Mouse (Mus musculus) heart, postnatal 14 days (tissue): ENCODE measurements around the gene Npr3. TPM values are rescaled to one million over a fixed set of nuclear protein-coding genes. Genes with fewer than 3 reads are reported as not detected.
"Not testable (repeated sequence)": the region's sequence is repeated elsewhere in the genome, so short reads cannot be mapped to it uniquely, and the experiment has no call there.

Experiments
- DNase-seq, 2 experiments: peaks; one replicate each; pipeline ENCODE4 v3.0.0; 2021 to 2022
- intact Hi-C: fragments of 180-260 bp; cut with DNase I; formaldehyde crosslinking; loops from one replicate; pipeline ENCODE4 v1.15.1; 2025
- total RNA-seq, 2 experiments: library from RNA; stranded (reverse); gene quantifications; 2 replicates each; pipeline ENCODE4 v1.2.3; 2021

Npr3 gene
- total RNA-seq, 2 experiments from 2014 or later: 25.2 to 37.4 TPM

DNA sequence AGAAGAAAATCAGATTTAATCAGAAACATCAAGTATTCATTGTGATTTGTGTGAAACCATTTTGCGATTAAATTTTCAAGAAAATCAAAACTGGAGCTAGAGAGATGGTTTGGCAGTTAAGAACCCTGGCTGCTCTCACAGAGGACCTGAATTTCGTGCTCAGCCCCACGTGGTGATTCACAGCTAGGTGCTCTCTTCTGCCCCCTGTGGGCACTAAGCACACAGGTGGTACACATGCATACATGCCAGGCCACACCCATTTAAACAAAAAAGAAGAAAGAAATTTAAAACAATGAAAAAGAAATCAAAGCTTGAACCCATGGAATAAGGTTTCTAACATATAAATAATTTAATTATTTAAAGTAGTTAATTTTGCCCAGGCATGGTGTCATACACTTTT, 15.7 kb downstream of the Npr3 start:
- DNase-seq: no peak
- intact Hi-C loops: no loop called here

DNA sequence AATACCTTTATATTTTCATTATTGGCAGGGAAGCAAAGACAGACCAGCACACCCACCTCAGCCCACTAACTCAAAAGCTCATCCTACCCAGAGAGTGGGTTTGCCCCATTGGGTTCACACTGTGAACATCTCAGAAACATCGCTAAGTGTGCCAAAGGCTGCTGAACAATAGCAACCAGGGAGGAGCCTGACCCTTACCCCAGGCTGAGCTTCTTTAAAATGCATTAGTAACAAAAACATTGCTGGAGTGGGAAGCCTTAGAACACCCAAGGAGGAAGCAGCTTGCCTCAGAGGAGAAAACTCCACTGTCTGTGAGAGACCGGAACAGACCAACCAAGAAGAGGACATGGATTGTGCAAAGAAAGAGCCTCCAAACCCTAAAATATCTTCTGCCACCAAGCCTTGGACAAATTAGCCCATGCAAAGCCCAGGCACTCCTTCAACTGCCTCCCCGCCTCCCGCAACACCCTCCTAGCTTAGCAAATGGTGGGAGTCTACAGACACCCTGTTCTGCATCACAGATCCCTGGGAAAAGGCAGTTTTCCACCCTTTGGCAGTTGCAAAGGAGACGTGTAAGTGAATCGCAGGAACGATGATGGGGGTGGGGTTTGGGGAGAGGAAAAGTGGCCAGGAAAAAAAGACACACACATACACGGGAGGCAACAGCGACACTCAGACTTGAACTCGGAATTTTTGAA, 24.4 kb downstream of the Npr3 start:
- no peak for DNase-seq
- intact Hi-C loops: no loop called here

DNA sequence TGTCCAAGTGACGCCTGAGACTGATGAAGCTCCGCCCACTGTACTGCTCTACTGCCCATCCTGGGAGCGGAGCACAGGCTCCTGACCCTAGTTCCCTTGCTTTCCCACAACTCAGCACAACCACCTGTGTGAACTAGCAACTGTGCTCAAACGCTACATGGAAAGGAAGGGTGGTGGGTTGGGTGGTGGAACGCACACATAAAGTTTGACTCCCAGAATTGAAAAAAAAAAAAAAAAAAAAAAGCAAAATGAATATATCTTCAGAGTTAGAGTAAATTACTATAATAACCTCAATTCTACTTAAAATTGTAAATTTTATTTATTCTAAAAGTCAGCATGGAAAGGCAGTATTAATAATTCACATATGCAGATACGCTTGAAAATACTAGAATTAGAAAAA, 25.3 kb downstream of the Npr3 start:
- intact Hi-C loops: no loop called here
- DNase-seq: no peak

DNA sequence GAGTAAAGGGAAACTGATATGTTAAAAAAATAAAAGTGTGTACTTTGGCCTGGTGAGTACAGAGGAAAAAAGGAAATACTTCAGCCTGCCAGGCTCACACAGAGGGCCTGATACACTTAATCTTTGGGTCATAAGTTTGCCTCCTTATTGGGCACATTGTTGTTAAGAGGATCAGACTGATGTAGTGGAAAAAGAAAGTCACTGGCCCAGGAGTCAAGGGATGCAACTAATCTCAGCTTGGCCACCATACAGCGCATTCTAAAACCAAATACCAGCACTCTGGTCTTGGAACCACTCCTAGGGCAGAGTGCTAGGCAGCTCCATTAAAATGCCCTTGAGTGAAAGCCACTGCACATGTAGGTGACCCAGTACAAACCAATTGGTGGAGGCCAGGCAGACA, 28.8 kb downstream of the Npr3 start:
- peak in 1 of 2 experiments; percentile 9 for DNase-seq
- intact Hi-C loops: no loop called here

- DNase-seq: peak in 1 of 2 experiments; percentile 20
- intact Hi-C loops: no loop called here
These were observed 29.8 kb downstream of the Npr3 start for GRCm38 (mm10) chr15:11877273-11877672.

DNA sequence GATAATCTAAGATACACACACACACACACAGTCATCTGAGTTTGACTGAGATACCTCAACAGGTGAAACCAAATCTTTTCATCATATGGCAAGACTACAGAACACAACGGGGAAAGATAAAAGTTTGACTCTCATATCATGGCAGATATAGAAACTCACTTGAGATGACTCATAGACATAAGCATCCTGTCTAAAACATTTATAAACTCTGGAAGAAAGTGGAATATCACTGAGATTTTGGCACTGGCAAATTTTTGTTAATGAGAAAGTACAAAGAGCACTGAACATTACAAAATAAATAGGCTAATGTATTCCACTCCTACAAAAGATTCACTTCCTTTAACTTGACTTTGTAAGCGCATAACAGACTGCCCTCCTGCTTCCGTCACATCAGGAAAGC, 40.2 kb downstream of the Npr3 start:
- intact Hi-C loops: no loop called here
- DNase-seq: no peak

GRCm38 (mm10) chr15:11863540-11863818, 43.6 kb downstream of the Npr3 start:
- intact Hi-C loops: no loop called here
- DNase-seq: no peak

GRCm38 (mm10) chr15:11862785-11863539, 44.1 kb downstream of the Npr3 start:
- intact Hi-C loops: no loop called here

DNA sequence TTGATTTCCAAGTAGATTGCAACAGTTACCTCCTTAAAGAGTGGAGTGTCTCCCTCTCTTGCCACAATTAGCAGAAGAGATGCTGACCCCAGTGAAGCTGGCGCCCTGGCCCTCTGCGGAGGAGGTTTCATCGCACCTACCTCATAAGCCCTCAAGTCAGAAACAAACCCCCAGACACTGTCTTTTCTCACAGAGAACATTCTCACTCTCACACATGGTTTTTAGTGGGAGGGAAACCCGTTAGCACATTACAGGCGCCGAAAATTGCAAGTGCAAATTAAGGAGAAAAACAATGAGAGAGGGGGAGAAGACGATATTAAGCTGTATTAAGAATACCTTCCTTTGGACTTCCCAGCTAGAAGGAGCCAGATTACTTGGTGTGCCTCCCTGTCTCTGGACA, 44.8 kb downstream of the Npr3 start:
- intact Hi-C loops: no loop called here
- DNase-seq: no peak

More at GRCm38 (mm10) chr15:11862785-11863539, 44.1 kb downstream of the Npr3 start:
- no peak for DNase-seq

DNA sequence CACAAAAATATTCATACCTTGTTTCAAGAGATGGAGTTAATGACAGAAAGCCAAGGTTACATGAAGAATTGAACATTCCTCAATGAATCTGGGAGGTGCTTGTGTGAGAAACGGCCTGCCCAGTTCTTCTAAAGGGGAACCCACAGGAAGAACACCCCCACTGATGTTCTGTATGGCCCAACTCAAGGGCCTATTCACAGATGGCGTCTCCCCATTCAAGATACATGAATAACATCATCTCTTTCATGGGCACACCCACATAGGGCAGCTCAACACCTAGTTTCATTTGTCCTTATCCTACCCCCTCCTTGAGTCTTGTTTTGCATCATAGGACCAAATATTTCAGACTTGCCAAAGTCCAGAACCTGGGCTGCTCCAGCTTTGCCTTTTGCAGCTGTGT, 46.8 kb downstream of the Npr3 start:
- no peak for DNase-seq
- intact Hi-C loops: no loop called here

GRCm38 (mm10) chr15:11859829-11860228, 47.3 kb downstream of the Npr3 start:
- intact Hi-C loops: no loop called here
- no peak for DNase-seq

- no peak for DNase-seq
- intact Hi-C loops: no loop called here
These were observed 48.7 kb downstream of the Npr3 start for GRCm38 (mm10) chr15:11858411-11858810.

DNA sequence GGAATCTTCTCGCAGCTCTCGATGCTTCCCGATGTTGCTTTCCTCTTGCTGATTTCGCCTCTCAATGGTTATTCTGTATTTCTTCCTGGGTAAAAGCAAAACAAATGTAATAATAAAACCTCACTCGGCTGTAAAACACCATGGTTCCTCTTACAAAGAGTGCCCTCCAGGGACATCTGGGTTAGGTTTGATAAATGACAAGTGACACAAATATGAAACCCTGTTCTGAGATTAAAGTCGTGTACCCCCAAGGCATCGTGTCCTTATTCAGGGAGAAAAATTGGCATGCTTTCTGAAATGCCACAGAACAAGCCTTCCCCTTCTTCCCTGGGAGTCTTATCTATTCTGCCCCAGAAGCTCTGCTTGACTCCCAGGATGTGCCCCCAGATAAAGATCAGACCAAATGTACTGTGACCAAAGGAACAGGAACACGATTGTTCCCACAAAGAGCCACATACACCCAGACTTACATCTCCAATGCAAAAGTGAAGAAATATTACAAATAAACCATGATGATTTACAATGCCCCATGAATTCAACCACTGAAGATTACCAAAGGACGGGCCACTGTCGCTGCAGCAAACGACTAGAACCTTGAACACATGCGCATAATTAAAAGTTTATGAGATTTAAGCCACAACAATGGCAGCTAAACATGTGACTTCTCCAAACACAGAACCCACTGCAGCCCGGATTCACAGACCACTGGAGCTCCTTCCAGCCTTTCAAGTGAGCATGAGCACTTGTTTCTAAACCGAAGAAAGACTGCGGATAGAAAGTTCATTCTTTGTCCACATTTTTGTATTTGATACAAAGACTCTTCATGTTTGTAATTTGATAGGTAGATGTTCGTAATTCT, 61.7 kb downstream of the Npr3 start:
- no peak for DNase-seq
- intact Hi-C loops: no loop called here

DNA sequence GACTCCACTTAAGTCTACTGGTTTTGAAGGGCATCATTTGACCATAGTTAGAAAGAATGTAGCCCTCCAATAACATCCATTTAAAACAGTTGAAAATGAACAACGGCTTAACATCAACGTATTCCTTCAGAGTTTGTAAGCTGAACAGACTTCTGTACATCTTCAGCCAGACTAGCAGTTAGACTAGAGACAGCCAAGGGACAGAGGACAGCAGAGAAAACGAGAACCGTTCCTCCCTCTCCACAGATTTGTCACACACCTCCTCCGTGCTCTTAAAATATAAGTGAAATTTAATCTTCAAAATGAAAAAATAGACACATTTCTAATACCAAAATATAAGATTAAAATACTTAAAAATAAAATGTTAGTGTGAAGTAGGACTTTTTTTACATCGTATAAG, 63.0 kb downstream of the Npr3 start:
- DNase-seq: no peak
- intact Hi-C loops: no loop called here

DNA sequence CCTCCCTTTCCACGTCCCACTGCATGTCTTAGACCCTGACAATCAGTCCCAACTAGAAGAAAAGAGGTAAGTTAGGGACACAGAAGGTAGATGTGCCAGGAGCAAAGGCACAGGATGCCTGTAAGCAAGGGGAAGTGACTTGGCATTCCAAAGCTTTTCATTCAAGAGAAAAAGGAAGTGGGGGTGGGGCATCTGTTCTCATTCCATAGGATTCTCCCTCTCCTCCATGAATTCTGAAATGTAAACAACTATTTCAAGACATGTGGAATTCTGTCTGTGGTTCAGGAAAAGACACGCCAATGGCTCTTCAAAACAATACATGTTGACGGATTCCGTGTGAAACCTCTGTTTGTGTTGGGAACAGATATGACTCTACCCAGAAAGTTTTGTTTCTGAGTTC, 65.3 kb downstream of the Npr3 start:
- DNase-seq: no peak
- intact Hi-C loops: loop anchor here (1.0 kb wide), 1 partner anchor 23 kb away; no protein-coding TSS in a partner anchor

GRCm38 (mm10) chr15:11835913-11836312, 71.2 kb downstream of the Npr3 start:
- no peak for DNase-seq
- intact Hi-C loops: no loop called here

- intact Hi-C loops, DNase-seq: not testable (repeated sequence)
These were observed 84.7 kb downstream of the Npr3 start for GRCm38 (mm10) chr15:11822347-11822746.

GRCm38 (mm10) chr15:11815551-11815950, 91.5 kb downstream of the Npr3 start:
- no peak for DNase-seq
- intact Hi-C loops: no loop called here

- DNase-seq: no peak
- intact Hi-C loops: no loop called here
These were observed 103.5 kb downstream of the Npr3 start for GRCm38 (mm10) chr15:11803576-11803975.

DNA sequence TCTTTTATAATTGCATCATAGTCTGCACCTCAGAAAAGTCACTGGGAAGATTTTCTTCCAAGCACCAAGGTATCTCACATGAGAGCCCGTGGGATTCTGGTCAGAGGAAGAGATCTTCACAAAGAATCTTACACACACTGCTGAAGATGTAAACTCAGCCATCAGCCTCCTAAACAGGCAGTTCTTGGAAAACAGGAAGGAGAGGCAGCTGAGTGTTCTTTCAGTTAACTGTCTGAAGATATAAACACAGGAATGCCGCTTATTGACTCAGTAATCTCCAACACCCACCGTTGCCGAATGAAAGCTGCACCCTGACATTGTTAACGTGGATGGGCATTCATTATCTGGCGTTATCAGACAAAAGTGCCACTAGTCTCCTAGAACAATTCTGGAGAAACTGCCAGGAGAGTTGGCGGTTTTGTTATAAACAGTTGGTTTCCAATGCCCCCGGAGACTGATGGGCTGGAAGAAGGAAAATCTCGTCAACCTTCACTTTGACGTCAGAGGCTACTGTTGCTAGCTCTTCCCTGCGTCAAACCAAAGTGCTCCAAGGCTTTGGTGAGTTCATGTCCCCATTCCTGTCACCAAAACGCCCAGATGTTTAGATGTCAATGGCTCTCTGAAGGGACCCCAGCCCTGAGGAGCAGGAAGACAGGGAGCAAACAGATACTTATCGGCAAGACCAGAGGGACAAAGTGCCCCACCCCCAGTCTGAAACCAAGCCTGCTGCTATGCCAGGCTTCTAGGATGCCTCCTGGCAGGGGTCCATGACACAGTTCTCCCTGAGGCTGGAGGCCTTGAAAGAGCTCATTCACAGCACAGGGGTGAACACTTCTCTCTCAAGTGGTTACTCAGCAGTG, 105.0 kb downstream of the Npr3 start:
- peak; percentile 7 to 17 for DNase-seq
- intact Hi-C loops: no loop called here
